Mouse (Mus musculus) hindbrain, embryonic 13.5 days (tissue): ENCODE data around the gene Abca13. TPM values are rescaled to one million over a fixed set of nuclear protein-coding genes. Genes with fewer than 3 reads are reported as not detected.
A peak's percentile ranks its signal among the peaks of the same experiment; 100 is the strongest.
"Not testable (repeated sequence)": the region's sequence is repeated elsewhere in the genome, so short reads cannot be mapped to it uniquely, and the experiment has no call there.

Experiments used
- ATAC-seq: fragments of 200-750 bp; cut with Nextera tagmentation; 2 replicates; pipeline ENCODE4 v1.8.0; 2017; ENCODE audit warnings: moderate TSS enrichment; ENCODE audit not compliant: low FRiP score
- H3K27ac ChIP-seq: fragments of 300-500 bp; sonication (generic); 2 replicates; pipeline ENCODE4 v1.5.1; 2015; ENCODE audit warnings: inconsistent platforms, mild to moderate bottlenecking, moderate library complexity
- H3K27me3 ChIP-seq: fragments of 300-500 bp; sonication (generic); 2 replicates; pipeline ENCODE4 v1.6.1; 2015; ENCODE audit warnings: mild to moderate bottlenecking, inconsistent platforms
- H3K36me3 ChIP-seq: fragments of 300-500 bp; sonication (generic); 2 replicates; pipeline ENCODE4 v1.6.1; 2015; ENCODE audit warnings: mild to moderate bottlenecking, inconsistent platforms
- H3K4me1 ChIP-seq: fragments of 300-500 bp; sonication (generic); replicated peaks from 2 replicates; pipeline ENCODE4 v1.6.1; 2015; ENCODE audit warnings: inconsistent platforms
- H3K4me2 ChIP-seq: fragments of 300-500 bp; sonication (generic); 2 replicates; pipeline ENCODE4 v1.6.1; 2015; ENCODE audit warnings: inconsistent platforms, mild to moderate bottlenecking, moderate library complexity
- H3K4me3 ChIP-seq: fragments of 300-500 bp; sonication (generic); 2 replicates; pipeline ENCODE4 v1.5.1; 2015; ENCODE audit warnings: mild to moderate bottlenecking, inconsistent platforms
- H3K9ac ChIP-seq: fragments of 300-500 bp; sonication (generic); 2 replicates; pipeline ENCODE4 v1.6.1; 2015; ENCODE audit warnings: mild to moderate bottlenecking, inconsistent platforms
- H3K9me3 ChIP-seq: fragments of 300-500 bp; sonication (generic); 2 replicates; pipeline ENCODE4 v1.6.1; 2016; ENCODE audit warnings: inconsistent platforms
- WGBS: fragments of 180-500 bp; shearing (Covaris S2); methylation state at CpG from one replicate; pipeline ENCODE4 v1.1.7; 2015; 5-methylcytosine and 5-hydroxymethylcytosine counted together
- polyA plus RNA-seq: library from polyadenylated mRNA; unstranded; fragments of >200 nt; fragmentation: Nextera tagmentation; extraction: Ambion mirVana; gene quantifications from 2 replicates; pipeline ENCODE4 v1.2.1, GENCODE M21; 2015

The Abca13 gene
- polyA plus RNA-seq, 1 experiment from 2014 or later: 0.01 TPM

DNA sequence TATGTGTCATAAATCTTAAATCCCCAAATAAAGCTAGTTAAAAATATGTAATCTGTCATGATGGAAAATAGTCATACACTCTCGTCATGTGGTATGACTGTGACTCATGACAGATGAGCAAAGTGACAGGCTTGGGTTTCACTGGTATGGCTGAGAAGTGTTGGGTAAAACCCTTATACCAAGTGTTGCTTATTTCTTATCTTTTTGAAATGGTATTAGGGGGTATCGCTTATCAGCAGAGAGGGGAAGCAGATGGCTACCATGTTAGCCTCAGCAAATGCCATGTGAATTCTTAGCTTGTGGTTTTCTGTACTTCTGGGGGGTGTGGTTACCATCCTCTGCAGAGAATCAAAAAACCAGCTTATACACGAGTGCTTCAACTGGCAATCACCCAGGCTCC is 124.8 kb downstream of the Abca13 start:
- Histone ChIP-seq H3K9me3 (no peaks in the 10 kb centered on the region), H3K27me3 (no peaks in the 10 kb centered on the region), H3K36me3 (no peaks in the 10 kb centered on the region), H3K4me3 (no peak overlapping the region), H3K4me1 (no peaks in the 10 kb centered on the region), H3K4me2 (no peak overlapping the region), H3K27ac (no peak overlapping the region), H3K9ac (no peak overlapping the region)
- 74% methylated on average over 3 of the region's 3 CpGs for WGBS
- ATAC-seq: no peak

DNA sequence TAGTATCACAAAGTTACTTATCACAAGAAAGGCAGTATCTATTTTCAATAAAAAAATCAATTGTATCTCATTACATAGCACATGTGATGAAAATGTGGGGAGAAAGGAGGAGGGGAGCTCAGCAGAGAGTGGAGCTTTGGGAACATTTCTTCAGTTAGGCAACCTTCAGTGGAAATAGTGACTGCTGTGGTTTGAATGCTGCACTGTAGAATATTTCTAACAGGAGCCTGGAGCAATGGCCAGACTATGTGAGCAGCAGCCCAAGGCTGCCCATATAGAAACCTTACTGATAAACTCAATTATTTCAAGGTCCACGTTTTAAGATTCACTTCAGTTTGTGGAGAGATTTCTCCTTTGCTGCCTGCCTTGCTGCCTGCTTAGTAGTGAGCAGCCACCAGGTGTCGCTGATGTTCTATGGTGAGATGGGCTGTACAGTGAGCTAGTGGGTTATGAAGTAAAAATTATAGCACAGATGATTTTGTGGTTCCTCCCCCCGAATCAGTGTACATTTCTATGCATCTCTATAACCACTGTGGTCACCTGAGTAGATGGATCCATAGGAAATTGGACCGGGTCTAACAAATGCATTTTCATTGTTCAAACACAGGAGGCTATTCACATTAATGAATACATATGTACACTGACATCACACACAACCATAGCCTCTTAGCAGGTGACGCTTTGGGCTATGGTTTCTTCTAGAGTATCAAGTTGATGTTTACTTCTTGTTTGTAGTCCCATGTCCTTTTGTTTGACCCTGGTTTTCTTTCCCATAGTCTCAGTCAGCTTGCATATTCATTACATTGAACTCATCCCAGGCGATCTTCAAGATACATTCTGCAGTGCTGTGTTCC is 125.6 kb downstream of the Abca13 start:
- Histone ChIP-seq H3K27ac (no peak overlapping the region), H3K27me3 (no peaks in the 10 kb centered on the region), H3K9ac (no peak overlapping the region), H3K4me2 (no peak overlapping the region), H3K9me3 (no peaks in the 10 kb centered on the region), H3K4me1 (no peaks in the 10 kb centered on the region), H3K4me3 (no peak overlapping the region), H3K36me3 (no peaks in the 10 kb centered on the region)
- ATAC-seq: peak; percentile 90
- WGBS: 36% methylated on average over 6 of the region's 6 CpGs

DNA sequence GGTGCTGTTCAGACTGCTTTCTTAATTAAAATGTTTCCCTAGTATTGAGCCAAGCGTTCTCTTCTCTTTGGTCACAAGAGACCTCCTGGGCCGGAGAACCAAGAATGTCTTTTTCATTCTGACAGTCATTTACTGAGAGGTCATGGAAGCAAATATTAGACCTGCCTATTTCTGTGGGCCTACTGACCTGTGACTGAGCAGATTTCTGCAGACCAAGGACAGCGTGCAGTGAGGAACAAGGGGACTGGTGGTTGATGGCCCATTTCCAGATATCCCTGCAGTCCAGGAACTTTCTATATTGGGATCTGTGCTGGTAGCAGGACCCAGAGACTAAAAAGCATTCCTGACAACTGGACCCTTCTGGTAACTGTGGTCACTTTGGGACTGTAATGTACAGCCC is 146.4 kb downstream of the Abca13 start:
- H3K27ac ChIP-seq: no peak overlapping the region

DNA sequence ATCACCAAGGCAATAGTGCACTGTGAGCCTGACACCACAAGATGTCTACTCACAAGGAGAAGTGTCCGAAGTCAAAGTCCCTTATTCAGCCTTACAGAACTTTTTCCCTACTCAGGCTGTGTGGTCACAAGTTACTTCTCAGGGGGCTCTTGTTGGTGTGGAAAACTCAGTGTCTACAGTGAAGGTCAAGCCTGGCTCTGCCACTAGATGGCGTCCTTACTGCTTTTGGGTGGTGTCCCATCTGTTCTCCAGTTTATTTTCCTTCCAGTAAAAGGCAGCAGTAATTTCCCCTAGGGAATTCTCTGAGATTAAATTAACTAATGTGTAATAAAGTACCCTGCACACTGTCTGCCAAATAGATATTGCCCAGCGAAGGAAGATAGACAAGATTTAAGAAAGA is 156.0 kb downstream of the Abca13 start:
- Histone ChIP-seq H3K4me3 (no peak overlapping the region), H3K4me1 (no peaks in the 10 kb centered on the region), H3K36me3 (no peaks in the 10 kb centered on the region), H3K9ac (no peak overlapping the region), H3K27me3 (no peaks in the 10 kb centered on the region), H3K27ac (no peak overlapping the region), H3K4me2 (no peak overlapping the region), H3K9me3 (no peaks in the 10 kb centered on the region)
- WGBS: 51% methylated on average over 3 of the region's 3 CpGs
- ATAC-seq: no peak

More for the DNA sequence above, 146.4 kb downstream of the Abca13 start:
- H3K4me1 ChIP-seq: no peaks in the 10 kb centered on the region
- H3K27me3 ChIP-seq: no peaks in the 10 kb centered on the region
- no peaks in the 10 kb centered on the region for H3K36me3 ChIP-seq
- no peak for ATAC-seq
- no peak overlapping the region for H3K4me2 ChIP-seq
- 68% methylated on average over 3 of the region's 3 CpGs for WGBS
- H3K4me3 ChIP-seq: no peak overlapping the region
- H3K9me3 ChIP-seq: no peaks in the 10 kb centered on the region
- H3K9ac ChIP-seq: no peak overlapping the region

DNA sequence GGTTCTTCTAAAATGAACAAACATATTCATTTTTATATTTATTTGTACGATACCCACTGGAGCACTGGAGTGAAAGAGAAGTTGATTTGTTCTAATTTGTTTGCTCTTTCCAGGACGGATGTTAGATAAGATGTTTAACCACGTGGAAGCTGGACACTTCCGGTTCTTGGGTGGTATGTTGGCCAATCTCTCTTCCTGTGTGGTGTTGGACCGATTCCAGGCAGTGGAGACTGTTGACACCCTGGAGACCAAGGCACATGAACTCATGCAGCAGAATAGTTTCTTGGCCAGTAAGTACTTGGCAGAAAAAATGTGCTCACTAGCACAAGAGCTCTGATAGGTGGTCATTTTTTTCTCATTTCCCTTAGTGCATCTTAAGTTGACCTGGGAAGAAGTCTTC is 181.4 kb downstream of the Abca13 start:
- 89% methylated on average over 5 of the region's 5 CpGs for WGBS
- no peak for ATAC-seq
- Histone ChIP-seq H3K4me3 (no peak overlapping the region), H3K4me2 (no peak overlapping the region), H3K4me1 (no peaks in the 10 kb centered on the region), H3K9ac (no peak overlapping the region), H3K27me3 (no peaks in the 10 kb centered on the region), H3K36me3 (no peaks in the 10 kb centered on the region), H3K9me3 (0 out of 2 replicates have a peak, but pooled peaks cover 3% of the 10 kb centered on the region), H3K27ac (no peak overlapping the region)

DNA sequence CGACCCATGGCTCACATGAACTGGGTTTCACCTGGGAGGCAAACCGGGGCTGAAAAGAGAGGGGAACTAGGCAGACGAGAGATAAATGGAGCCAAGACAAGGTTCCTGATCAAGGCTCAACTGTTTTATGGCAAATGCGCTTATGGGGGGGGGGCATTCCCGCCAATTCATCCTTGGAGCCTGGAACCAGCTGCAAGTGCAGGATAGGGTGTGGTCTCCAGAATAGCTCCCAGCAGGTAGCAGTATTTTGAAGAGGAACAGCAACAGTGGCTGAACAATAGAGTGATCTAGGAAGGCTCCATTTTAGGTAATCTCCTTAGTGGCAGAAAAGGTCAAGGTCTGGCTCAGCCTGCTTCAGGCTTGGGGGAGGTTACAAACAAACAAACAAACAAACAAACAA is 182.7 kb downstream of the Abca13 start:
- not testable (repeated sequence) for H3K36me3 ChIP-seq, H3K4me1 ChIP-seq, H3K27ac ChIP-seq, H3K27me3 ChIP-seq, H3K9ac ChIP-seq, ATAC-seq, H3K4me3 ChIP-seq, H3K9me3 ChIP-seq, H3K4me2 ChIP-seq
- WGBS: 75% methylated on average over 5 of the region's 5 CpGs

DNA sequence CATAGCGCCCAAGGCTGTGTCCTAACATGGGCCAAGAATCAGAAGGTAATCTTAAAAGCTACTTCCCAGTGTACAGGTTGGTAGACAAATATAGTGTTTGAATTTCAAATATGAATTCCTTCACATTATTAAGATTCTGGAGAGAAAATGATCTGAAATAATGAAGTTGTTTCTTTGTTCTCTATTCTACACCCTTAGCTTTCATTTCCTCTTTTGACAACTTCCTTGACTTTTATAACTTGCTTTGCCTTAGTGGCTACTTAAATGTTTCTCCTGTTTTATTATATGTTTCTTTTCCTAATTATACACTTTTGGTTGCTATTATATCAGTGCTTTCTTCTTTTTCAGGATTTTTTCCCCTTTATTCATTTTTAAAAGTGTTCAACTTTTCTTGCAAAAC is 196.8 kb downstream of the Abca13 start:
- Histone ChIP-seq H3K9ac (no peak overlapping the region), H3K4me3 (no peak overlapping the region), H3K4me2 (no peak overlapping the region), H3K4me1 (no peaks in the 10 kb centered on the region), H3K27ac (no peak overlapping the region), H3K9me3 (no peaks in the 10 kb centered on the region), H3K27me3 (no peaks in the 10 kb centered on the region), H3K36me3 (no peaks in the 10 kb centered on the region)
- no peak for ATAC-seq
- 93% methylated on average over 1 of the region's 1 CpGs for WGBS

DNA sequence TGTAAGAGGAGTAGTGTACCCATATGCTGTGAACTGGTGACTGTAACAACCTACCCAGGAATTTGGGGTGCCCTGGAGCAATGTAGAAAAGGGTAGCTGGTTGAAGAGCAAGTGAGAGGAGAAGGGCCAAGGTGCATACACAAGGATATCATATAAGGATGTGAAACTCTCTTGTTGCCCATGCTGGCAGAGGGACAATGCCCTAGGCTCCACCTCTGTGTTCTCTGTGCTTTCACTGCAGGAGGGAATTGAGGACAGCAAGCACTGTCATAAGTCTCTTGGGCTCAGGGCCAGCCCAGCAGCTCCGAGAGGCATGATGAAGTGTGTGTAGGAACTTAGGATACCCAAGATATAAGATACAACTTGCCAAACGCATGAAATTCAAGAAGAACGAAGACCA is 225.2 kb downstream of the Abca13 start:
- no peak overlapping the region for H3K27ac ChIP-seq
- H3K9me3 ChIP-seq: no peaks in the 10 kb centered on the region
- ATAC-seq: no peak
- no peak overlapping the region for H3K4me3 ChIP-seq
- no peaks in the 10 kb centered on the region for H3K4me1 ChIP-seq
- 81% methylated on average over 3 of the region's 3 CpGs for WGBS
- H3K4me2 ChIP-seq: no peak overlapping the region
- H3K36me3 ChIP-seq: no peaks in the 10 kb centered on the region
- no peaks in the 10 kb centered on the region for H3K27me3 ChIP-seq
- H3K9ac ChIP-seq: no peak overlapping the region

DNA sequence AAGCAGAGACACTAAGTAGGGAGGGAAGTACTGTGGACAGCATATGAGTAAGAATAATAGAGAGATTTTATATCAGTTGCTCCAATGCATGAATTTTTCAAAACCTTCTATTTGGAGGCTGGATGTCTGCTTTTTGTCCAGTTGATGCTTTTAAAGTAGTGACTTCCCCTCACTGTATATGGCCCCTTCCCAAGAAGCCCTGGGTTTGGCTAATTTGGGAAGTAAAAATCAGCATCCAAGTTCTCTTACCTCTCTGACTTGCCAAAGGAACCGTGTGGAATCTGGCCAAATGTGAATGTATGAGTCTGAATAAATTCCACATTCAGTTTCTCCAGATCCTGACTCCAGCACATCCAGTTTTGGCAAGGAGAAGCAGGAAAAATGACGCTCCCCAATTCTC is 228.5 kb downstream of the Abca13 start:
- Histone ChIP-seq H3K9ac (no peak overlapping the region), H3K27ac (no peak overlapping the region), H3K4me1 (no peaks in the 10 kb centered on the region), H3K4me3 (no peak overlapping the region), H3K27me3 (no peaks in the 10 kb centered on the region), H3K36me3 (no peaks in the 10 kb centered on the region), H3K4me2 (no peak overlapping the region), H3K9me3 (no peaks in the 10 kb centered on the region)
- WGBS: 72% methylated on average over 2 of the region's 2 CpGs
- no peak for ATAC-seq

DNA sequence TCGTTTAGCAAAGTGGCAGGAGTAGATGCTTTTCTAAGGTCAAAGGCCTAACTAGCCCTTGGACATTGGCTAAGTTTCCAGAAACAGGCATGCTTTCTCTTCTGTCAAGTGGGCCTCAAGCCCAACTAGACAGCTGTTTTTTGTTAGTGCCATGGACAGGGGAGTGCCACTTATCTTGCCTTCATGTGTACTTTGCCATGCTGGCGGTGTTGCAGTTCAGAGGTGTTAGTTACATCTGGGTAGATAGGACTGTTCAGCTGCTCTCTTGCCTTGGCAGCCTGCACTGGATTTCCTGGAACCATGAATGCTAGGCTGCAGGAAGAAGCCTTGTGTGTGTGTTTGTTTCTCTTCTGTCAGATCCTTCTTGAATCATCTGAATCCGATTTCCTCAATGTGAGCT is 235.7 kb downstream of the Abca13 start:
- Histone ChIP-seq H3K27ac (no peak overlapping the region), H3K36me3 (no peaks in the 10 kb centered on the region), H3K4me1 (no peaks in the 10 kb centered on the region), H3K4me2 (no peak overlapping the region), H3K9me3 (no peaks in the 10 kb centered on the region), H3K4me3 (no peak overlapping the region), H3K9ac (no peak overlapping the region), H3K27me3 (no peaks in the 10 kb centered on the region)
- WGBS: 91% methylated on average over 3 of the region's 3 CpGs
- no peak for ATAC-seq

DNA sequence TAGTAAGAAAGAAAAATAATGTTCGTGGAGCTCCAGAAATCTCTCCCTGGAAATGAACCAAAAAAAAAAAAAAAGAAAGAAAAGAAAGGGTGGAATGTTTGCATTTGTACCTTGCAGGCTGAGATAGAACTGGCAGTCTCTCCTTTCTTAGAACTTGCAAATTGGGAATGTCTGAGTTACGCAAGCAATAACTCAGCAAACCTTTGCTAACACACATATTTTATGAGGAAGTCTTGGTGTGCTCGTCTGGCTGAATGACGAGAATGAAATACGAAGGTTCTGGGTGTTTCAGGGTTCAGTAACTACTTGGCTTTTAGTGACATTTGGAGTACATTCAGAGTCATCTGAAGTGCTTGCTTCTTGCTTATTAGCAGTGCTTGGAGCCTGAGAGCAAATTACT is 241.1 kb downstream of the Abca13 start:
- Histone ChIP-seq H3K4me2 (no peak overlapping the region), H3K27me3 (no peaks in the 10 kb centered on the region), H3K4me1 (no peaks in the 10 kb centered on the region), H3K27ac (no peak overlapping the region), H3K36me3 (no peaks in the 10 kb centered on the region), H3K9ac (no peak overlapping the region), H3K9me3 (no peaks in the 10 kb centered on the region), H3K4me3 (no peak overlapping the region)
- 86% methylated on average over 5 of the region's 5 CpGs for WGBS
- no peak for ATAC-seq

DNA sequence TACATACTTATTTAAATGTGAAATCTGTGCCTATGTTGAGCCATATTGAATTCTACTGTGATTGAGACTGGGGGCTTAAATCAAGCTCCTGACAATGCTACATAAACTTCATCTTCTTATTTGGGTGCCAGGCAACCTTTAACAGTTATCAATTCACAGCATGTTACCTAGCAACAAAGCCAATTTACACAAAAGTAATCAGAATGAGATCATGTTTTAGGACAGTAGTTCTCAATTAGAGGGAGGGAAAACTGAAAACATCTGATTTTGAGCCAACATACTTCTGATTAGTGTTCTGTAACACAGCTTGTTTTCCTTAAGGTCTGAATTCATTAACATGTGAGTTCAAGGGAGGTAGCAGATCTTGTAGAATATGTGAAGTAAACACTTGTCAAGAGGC is 244.9 kb downstream of the Abca13 start:
- H3K9ac ChIP-seq: no peak overlapping the region
- H3K27ac ChIP-seq: no peak overlapping the region
- no peak for ATAC-seq
- H3K4me2 ChIP-seq: no peak overlapping the region
- no peaks in the 10 kb centered on the region for H3K27me3 ChIP-seq
- no peak overlapping the region for H3K4me3 ChIP-seq
- no peaks in the 10 kb centered on the region for H3K4me1 ChIP-seq
- no peaks in the 10 kb centered on the region for H3K36me3 ChIP-seq
- no peaks in the 10 kb centered on the region for H3K9me3 ChIP-seq

DNA sequence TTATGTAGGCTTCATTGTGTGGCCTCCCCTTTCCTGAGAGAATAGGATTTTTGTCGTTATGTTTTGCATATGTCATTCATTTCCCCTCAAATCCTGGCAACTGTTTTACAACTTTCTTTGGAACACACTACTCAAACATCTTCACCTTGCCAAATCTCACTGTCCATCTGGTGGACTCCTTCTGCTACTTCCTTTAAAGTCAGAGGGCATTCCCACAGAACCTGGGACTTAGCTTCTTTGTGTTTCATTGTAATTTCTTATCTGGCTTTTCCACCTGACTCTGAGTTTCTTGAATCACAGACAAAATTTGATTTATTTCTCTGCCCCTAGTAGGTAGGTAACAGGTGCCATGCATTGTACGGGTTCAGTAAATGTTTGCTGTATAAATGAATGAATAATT is 248.0 kb downstream of the Abca13 start:
- WGBS: 84% methylated on average over 2 of the region's 2 CpGs
- Histone ChIP-seq H3K9me3 (no peaks in the 10 kb centered on the region), H3K27me3 (no peaks in the 10 kb centered on the region), H3K4me3 (no peak overlapping the region), H3K4me1 (no peaks in the 10 kb centered on the region), H3K9ac (no peak overlapping the region), H3K4me2 (no peak overlapping the region), H3K36me3 (no peaks in the 10 kb centered on the region), H3K27ac (no peak overlapping the region)
- ATAC-seq: no peak
